Mouse (Mus musculus): Measurements from ENCODE around the gene Pex14.

- TF ChIP-seq POLR2A (IDR thresholded peaks at IDR 0.05; ENCODE audit: insufficient read depth, low read depth, low read length) (no peak), CTCF (IDR thresholded peaks at IDR 0.05) (no peak), EP300 (IDR thresholded peaks at IDR 0.05; ENCODE audit: insufficient read depth, low read depth, low read length) (no peak)
Measured at GRCm38 (mm10) chr4:148978926-148979325, 120.8 kb downstream of the Pex14 start.

Data from heart, adult 2 months (tissue).